Mouse (Mus musculus) intestine, embryonic 14.5 days (tissue): ENCODE measurements around the gene CN725425. TPM values are rescaled to one million over a fixed set of nuclear protein-coding genes. Genes with fewer than 3 reads are reported as not detected.

Experiments
- ATAC-seq: fragments of 200-750 bp; cut with Nextera tagmentation; replicated peaks from 2 replicates; pipeline ENCODE4 v1.8.0; 2017; ENCODE audit warnings: low read depth, moderate number of reproducible peaks, moderate TSS enrichment, moderate library complexity; ENCODE audit not compliant: low FRiP score, low TSS enrichment
- DNase-seq: peaks from one replicate; pipeline ENCODE4 v3.0.0-alpha.2; 2018; ENCODE audit warnings: low spot score
- H3K27ac ChIP-seq: fragments of 300-500 bp; sonication (generic); 2 replicates; pipeline ENCODE4 v1.5.1; 2014; ENCODE audit warnings: low read depth, mild to moderate bottlenecking, control low read depth
- H3K27me3 ChIP-seq: fragments of 300-500 bp; sonication (generic); replicated peaks from 2 replicates; pipeline ENCODE4 v1.6.1; 2014; ENCODE audit warnings: low read length, control low read depth; ENCODE audit not compliant: control insufficient read depth, insufficient read depth
- H3K36me3 ChIP-seq: fragments of 300-500 bp; sonication (generic); 2 replicates; pipeline ENCODE4 v1.6.1; 2014; ENCODE audit warnings: low read length, control low read depth; ENCODE audit not compliant: control insufficient read depth, insufficient read depth
- H3K4me1 ChIP-seq: fragments of 300-500 bp; sonication (generic); replicated peaks from 2 replicates; pipeline ENCODE4 v1.6.1; 2014; ENCODE audit warnings: low read length, control low read depth, mixed read lengths; ENCODE audit not compliant: control insufficient read depth, insufficient read depth
- H3K4me2 ChIP-seq: fragments of 300-500 bp; sonication (generic); 2 replicates; pipeline ENCODE4 v1.6.1; 2014; ENCODE audit warnings: low read length
- H3K4me3 ChIP-seq: fragments of 300-500 bp; sonication (generic); 2 replicates; pipeline ENCODE4 v1.5.1; 2014; ENCODE audit warnings: low read depth, low read length, control low read depth, mixed read lengths
- H3K9ac ChIP-seq: fragments of 300-500 bp; sonication (generic); 2 replicates; pipeline ENCODE4 v1.6.1; 2014; ENCODE audit warnings: mild to moderate bottlenecking, low read length
- H3K9me3 ChIP-seq: fragments of 300-500 bp; sonication (generic); 2 replicates; pipeline ENCODE4 v1.6.1; 2016; ENCODE audit warnings: low read length, control low read depth; ENCODE audit not compliant: control insufficient read depth
- WGBS: fragments of 180-500 bp; shearing (Covaris S2); extraction: QIAGEN DNeasy Blood & Tissue Kit; methylation state at CpG from one replicate; pipeline ENCODE4 v1.1.7; 2014; 5-methylcytosine and 5-hydroxymethylcytosine counted together
- polyA plus RNA-seq: library from polyadenylated mRNA; unstranded; fragments of >200 nt; fragmentation: Nextera tagmentation; extraction: Ambion mirVana; gene quantifications from 2 replicates; pipeline ENCODE4 v1.2.1, GENCODE M21; 2014

CN725425 gene
- polyA plus RNA-seq, 1 experiment from 2014 or later, result 0.12 TPM

- Histone ChIP-seq H3K27ac (no peak overlapping the region), H3K27me3 (no peaks in the 10 kb centered on the region), H3K4me1 (no peaks in the 10 kb centered on the region), H3K4me2 (no peak overlapping the region), H3K4me3 (no peak overlapping the region), H3K9me3 (no peaks in the 10 kb centered on the region), H3K9ac (no peak overlapping the region), H3K36me3 (no peaks in the 10 kb centered on the region)
- 72% methylated on average over 4 of the region's 4 CpGs for WGBS
- no peak for DNase-seq
- ATAC-seq, result no peak
Measured at GRCm38 (mm10) chr15:91171332-91171731, 28.0 kb upstream of the CN725425 start.

DNA sequence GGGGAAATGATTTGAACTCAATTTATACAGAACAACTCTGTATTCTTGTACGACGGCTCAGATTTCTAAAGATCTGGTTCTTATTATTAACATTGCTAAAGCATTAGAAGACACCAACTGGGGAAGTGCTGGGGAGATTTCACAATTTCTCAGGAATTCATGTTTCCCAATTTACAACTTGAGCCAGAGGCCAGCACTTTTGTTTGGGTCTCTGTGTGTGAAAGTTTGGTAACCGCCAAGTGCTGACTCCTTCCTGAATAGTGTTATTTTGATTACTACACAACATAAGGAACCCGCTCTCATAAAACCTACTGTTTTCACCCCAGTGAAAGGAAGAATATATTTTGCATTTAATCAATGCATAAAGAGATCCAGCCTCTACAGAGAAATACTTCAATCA, 27.1 kb upstream of the CN725425 start:
- no peaks in the 10 kb centered on the region for H3K4me1 ChIP-seq
- H3K36me3 ChIP-seq, result no peaks in the 10 kb centered on the region
- ATAC-seq (no peak), DNase-seq (no peak)
- WGBS, result 55% methylated on average over 4 of the region's 4 CpGs
- no peak overlapping the region for H3K4me2 ChIP-seq
- H3K9me3 ChIP-seq, result no peaks in the 10 kb centered on the region
- H3K4me3 ChIP-seq, result no peak overlapping the region
- no peaks in the 10 kb centered on the region for H3K27me3 ChIP-seq
- no peak overlapping the region for H3K27ac ChIP-seq
- no peak overlapping the region for H3K9ac ChIP-seq

DNA sequence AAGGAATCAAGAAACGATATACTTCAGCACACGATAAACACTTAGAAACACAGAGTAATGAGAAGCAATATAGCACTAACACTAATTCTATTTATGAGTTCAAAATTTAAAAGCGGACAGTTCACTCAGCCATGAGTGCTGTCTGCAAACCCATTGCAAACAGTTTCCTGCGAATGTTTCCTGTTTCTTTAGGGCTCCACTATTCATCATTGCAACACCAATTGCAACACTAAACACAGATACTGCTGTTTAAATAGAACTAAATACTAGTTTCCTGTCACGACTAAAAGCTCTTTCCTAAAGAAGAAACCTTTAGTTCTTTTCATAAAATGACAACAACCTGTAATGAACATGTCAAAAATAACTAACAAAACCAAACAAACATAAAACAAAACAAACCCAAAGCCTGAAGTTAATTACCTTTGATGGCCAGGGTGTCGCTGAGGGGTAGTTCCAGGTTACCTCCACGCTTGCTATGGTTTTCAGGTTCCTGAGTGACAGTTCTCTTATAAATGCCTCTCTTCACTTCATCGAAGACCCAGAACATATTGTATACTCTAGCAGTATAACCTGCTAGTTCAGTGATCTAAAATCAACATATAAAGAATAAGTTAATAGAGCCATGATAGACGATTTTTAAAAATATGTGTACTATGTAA, 20.5 kb upstream of the CN725425 start:
- no peak for ATAC-seq
- 54% methylated on average over 9 of the region's 9 CpGs for WGBS
- H3K27me3 ChIP-seq, result no peaks in the 10 kb centered on the region
- no peaks in the 10 kb centered on the region for H3K36me3 ChIP-seq
- no peaks in the 10 kb centered on the region for H3K4me1 ChIP-seq
- no peak overlapping the region for H3K4me3 ChIP-seq
- no peaks in the 10 kb centered on the region for H3K9me3 ChIP-seq
- H3K27ac ChIP-seq, result no peak overlapping the region
- H3K4me2 ChIP-seq, result no peak overlapping the region
- no peak overlapping the region for H3K9ac ChIP-seq
- no peak for DNase-seq

GRCm38 (mm10) chr15:91179911-91180622, 19.2 kb upstream of the CN725425 start:
- no peaks in the 10 kb centered on the region for H3K36me3 ChIP-seq
- WGBS, result 53% methylated on average over 15 of the region's 15 CpGs
- no peaks in the 10 kb centered on the region for H3K27me3 ChIP-seq
- no peak overlapping the region for H3K4me3 ChIP-seq
- no peak for DNase-seq
- H3K9ac ChIP-seq, result no peak overlapping the region
- no peaks in the 10 kb centered on the region for H3K4me1 ChIP-seq
- no peak overlapping the region for H3K4me2 ChIP-seq
- ATAC-seq, result no peak
- no peaks in the 10 kb centered on the region for H3K9me3 ChIP-seq
- H3K27ac ChIP-seq, result no peak overlapping the region

GRCm38 (mm10) chr15:91186358-91186757, 12.9 kb upstream of the CN725425 start:
- 80% methylated on average over 6 of the region's 6 CpGs for WGBS
- no peaks in the 10 kb centered on the region for H3K36me3 ChIP-seq
- no peaks in the 10 kb centered on the region for H3K9me3 ChIP-seq
- H3K4me3 ChIP-seq, result no peak overlapping the region
- ATAC-seq (no peak), DNase-seq (no peak)
- H3K27ac ChIP-seq, result no peak overlapping the region
- H3K4me1 ChIP-seq, result peaks cover 6% of the 10 kb centered on the region; the same call in 1 of the 2 replicates
- H3K9ac ChIP-seq, result no peak overlapping the region
- no peaks in the 10 kb centered on the region for H3K27me3 ChIP-seq
- no peak overlapping the region for H3K4me2 ChIP-seq

DNA sequence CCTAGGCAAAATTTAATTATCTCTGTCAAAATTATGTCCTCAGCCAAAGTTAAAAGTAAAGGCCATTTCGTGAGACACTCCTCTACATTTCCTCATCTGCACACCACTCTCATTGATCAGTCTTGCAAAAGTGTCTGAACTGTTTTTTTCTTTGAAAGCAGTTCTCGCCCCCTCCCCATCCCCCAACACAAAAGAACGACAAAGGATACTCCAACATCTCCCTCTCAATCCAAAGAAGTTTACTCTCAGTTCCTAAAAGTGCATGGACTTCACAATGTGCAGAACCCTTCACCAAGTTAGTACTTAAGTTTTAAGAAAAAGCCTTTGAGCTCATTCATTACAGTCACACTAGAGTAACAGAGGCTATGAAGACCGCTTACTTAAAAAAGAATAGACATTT, 9.3 kb upstream of the CN725425 start:
- Histone ChIP-seq H3K27me3 (no peaks in the 10 kb centered on the region), H3K27ac (no peak overlapping the region), H3K4me2 (peak overlapping the region; percentile 55), H3K9me3 (no peaks in the 10 kb centered on the region), H3K4me1 (peaks cover 6% of the 10 kb centered on the region), H3K36me3 (no peaks in the 10 kb centered on the region), H3K9ac (no peak overlapping the region), H3K4me3 (peak overlapping the region; percentile 47)
- DNase-seq (no peak), ATAC-seq (no peak)
- WGBS, result 39% methylated on average over 4 of the region's 4 CpGs

DNA sequence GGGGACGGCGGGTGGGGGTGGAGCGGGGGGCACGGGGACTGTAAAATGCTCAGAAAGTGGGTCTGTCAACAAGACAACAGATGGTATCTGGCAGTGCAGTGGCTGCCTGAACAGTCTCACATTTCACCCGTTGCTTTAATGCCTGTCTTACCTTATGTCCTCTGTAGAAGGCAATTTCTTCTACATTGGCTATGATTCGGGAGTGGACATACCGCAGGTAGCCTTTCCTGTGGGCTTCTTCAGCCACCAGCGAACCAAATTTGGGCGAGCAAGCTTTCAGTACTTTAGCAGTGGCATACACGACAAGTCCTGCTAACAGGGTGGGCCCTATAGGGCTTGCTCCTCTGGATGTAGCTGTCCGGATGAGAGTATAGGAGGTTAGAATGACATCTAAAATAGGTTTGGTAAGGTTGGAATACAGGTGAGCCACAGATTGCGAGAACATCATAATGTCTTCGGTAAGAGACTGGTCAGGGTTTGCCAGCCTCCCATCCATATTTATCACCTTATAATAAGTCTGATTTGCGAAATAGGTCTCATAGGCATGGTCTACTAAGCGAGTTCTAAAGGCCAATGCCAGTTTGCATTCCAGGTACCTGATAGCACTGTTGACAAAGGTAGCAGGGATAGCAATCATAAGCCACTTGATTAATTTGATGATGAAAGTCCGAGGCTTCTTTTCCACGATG, 8.6 kb upstream of the CN725425 start:
- DNase-seq, result no peak
- WGBS, result 45% methylated on average over 17 of the region's 17 CpGs

DNA sequence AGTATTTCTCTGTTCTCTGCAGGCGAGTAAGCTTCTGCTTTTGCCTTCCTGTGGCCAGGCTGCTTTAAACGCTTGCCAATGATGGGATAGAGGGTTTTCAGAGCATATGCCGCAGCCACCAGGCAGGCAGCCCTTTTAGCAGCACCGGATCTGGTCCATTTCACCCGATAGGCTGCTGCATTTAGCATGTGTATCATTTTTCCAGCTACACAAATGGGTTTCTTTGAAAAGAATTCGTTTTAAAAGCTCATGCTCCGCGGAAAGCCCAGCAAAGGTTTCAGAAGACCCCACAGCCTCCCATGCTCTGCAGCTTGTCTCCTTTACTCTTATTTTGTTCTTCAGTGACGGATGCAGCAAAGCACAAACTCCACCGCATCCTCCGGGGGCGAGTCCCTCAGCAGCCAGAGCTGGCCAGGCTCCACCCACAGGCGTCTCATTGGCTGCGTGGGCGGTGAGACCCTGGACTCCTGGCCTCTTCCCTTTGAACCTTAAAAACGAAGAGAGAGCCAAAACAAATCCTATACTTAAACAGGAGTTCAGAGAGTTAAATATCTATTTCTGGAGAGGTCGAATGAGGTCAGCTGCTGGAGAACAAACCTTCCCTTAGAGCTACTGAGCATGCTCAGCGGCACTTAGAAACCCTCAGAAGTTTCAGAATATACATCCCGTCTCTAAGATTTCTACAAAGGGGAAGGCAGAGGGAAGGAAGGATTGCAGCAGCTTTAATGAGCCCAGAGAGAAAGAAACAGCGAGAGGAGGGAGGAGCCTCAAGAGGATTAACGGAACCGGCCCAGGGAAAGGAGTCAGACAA, 7.7 kb upstream of the CN725425 start, which contains the start of gene Abcd2:
Gene Abcd2 (minus strand): TSS at position 388 of the 811 bp plus-strand sequence.
- Histone ChIP-seq H3K36me3 (no peaks in the 10 kb centered on the region), H3K4me1 (peaks cover 6% of the 10 kb centered on the region), H3K9ac (peak within 1 kb of the TSS; percentile 47; the same call in 1 of the 2 replicates), H3K27ac (peak within 1 kb of the TSS; percentile 84), H3K9me3 (no peaks in the 10 kb centered on the region), H3K27me3 (no peaks in the 10 kb centered on the region), H3K4me2 (peak within 1 kb of the TSS; percentile 55), H3K4me3 (peak within 1 kb of the TSS; percentile 47)
- DNase-seq (peak; percentile 81), ATAC-seq (peak; percentile 88)
- WGBS, result under 1% methylated on average over 22 of the region's 22 CpGs

More for the DNA sequence above, 8.6 kb upstream of the CN725425 start:
- Histone ChIP-seq H3K4me1 (peaks cover 6% of the 10 kb centered on the region), H3K4me3 (peak overlapping the region; percentile 47), H3K36me3 (no peaks in the 10 kb centered on the region), H3K9me3 (no peaks in the 10 kb centered on the region), H3K27me3 (no peaks in the 10 kb centered on the region), H3K27ac (no peak overlapping the region), H3K9ac (no peak overlapping the region), H3K4me2 (peak overlapping the region; percentile 55)
- ATAC-seq, result no peak
